ENCODE assay signal across 17 mouse cellular contexts in the genomic region with DNA sequence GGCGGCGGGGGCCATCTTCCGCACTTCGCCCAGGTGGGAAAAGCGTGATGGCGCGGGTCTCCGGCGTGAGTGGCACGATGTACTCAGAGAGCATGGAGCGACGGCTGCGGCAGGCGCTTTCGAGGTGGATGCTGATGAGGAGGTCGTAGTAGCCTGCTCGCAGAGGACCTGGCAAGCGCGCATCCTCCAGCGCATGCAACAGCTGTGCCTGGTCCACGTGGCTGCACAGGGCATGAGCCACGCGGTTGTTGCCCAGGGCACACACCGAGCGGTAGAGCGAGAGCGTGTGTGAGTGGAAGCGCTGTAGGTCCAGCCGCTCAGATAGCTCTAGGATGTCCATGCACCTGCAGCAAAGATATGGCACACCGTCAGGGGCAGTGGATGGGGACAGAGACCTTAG.
"Had no signal": no experiment of that assay in that cellular context is flagged by ENCODE, and none has a peak within 500 bp of the region (broad histone marks: within the 10 kb centered on the region; RNA-seq: fewer than 3 reads in every experiment).

No protein-coding gene starts in this region.

- H3K27ac ChIP-seq: limb, embryonic 12.5 days; limb, embryonic 15.5 days; liver, embryonic 14.5 days; midbrain, embryonic 10.5 days; midbrain, embryonic 13.5 days had no signal

- H3K4me2 ChIP-seq: limb, embryonic 12.5 days; limb, embryonic 15.5 days; liver, embryonic 11.5 days; midbrain, embryonic 13.5 days had no signal

- DNase-seq: kidney, adult 11 months; kidney, adult 8-10 months; kidney, postnatal 14 days; kidney, postnatal 4 days; left cerebral cortex, postnatal 4 days; liver, postnatal 0 days; lung, postnatal 14 days; lung, postnatal 4 days; thymus, adult 18-20 months; thymus, postnatal 14 days had no signal

- H3K27me3 ChIP-seq: limb, embryonic 12.5 days; limb, embryonic 15.5 days had no signal

- H3K9ac ChIP-seq: limb, embryonic 12.5 days; limb, embryonic 15.5 days; liver, embryonic 14.5 days; liver, postnatal 0 days; midbrain, embryonic 13.5 days had no signal

- H3K9me3 ChIP-seq: limb, embryonic 12.5 days; limb, embryonic 15.5 days; midbrain, embryonic 10.5 days; midbrain, embryonic 13.5 days had no signal

- H3K4me1 ChIP-seq: midbrain, embryonic 10.5 days; midbrain, embryonic 13.5 days had no signal

- H3K4me3 ChIP-seq: limb, embryonic 12.5 days; limb, embryonic 15.5 days; midbrain, embryonic 10.5 days; midbrain, embryonic 13.5 days had no signal

- ATAC-seq: liver, postnatal 0 days; midbrain, embryonic 13.5 days; midbrain, embryonic 16.5 days had no signal

- H3K36me3 ChIP-seq: limb, embryonic 15.5 days; midbrain, embryonic 10.5 days; midbrain, embryonic 13.5 days had no signal
